Mouse (Mus musculus) MEL (cell line): ENCODE measurements around the gene Dnajc27. TPM values are rescaled to one million over a fixed set of nuclear protein-coding genes. Genes with fewer than 3 reads are reported as not detected.

Experiments used
- DNase-seq: peaks from one replicate; pipeline ENCODE4 v3.0.0; 2011; ENCODE audit warnings: low read depth, low spot score
- H3K27ac ChIP-seq: 2 replicates; pipeline ENCODE4 v1.5.1; 2012; ENCODE audit warnings: low read depth, mild to moderate bottlenecking, control low read depth, low read length, moderate library complexity; ENCODE audit not compliant: control insufficient read depth
- H3K27me3 ChIP-seq, 2 experiments: fragments of 150-350 bp in 1 of 2; sonication (generic) in 1 of 2; 2 replicates each; pipeline ENCODE4 v1.6.1; 2012; ENCODE audit warnings: low read length in 2 of 2, mild to moderate bottlenecking in 2 of 2, improper control_type of control experiment in 1 of 2, moderate library complexity in 1 of 2; ENCODE audit not compliant: insufficient read depth in 2 of 2, control insufficient read depth in 1 of 2
- H3K36me3 ChIP-seq, 2 experiments: 2 replicates each; pipeline ENCODE4 v1.6.1; 2012 to 2014; ENCODE audit warnings: low read length in 2 of 2, improper control_type of control experiment in 1 of 2, inconsistent platforms in 1 of 2, mild to moderate bottlenecking in 1 of 2; ENCODE audit not compliant: insufficient read depth in 2 of 2, control insufficient read depth in 1 of 2
- H3K4me1 ChIP-seq, 2 experiments: fragments of 150-350 bp in 1 of 2; sonication (generic) in 1 of 2; 2 replicates each; pipeline ENCODE4 v1.6.1; 2012; ENCODE audit warnings: low read length in 2 of 2, improper control_type of control experiment in 1 of 2, mild to moderate bottlenecking in 1 of 2; ENCODE audit not compliant: insufficient read depth in 2 of 2, control insufficient read depth in 1 of 2
- H3K4me3 ChIP-seq, 2 experiments: fragments of 150-350 bp in 1 of 2; sonication (generic) in 1 of 2; 2 replicates each; pipeline ENCODE4 v1.5.1; 2012; ENCODE audit warnings: low read depth in 2 of 2, low read length in 2 of 2, mild to moderate bottlenecking in 2 of 2, moderate library complexity in 2 of 2, control low read depth in 1 of 2, improper control_type of control experiment in 1 of 2; ENCODE audit not compliant: control insufficient read depth in 1 of 2, insufficient read depth in 1 of 2
- H3K79me2 ChIP-seq: 2 replicates; pipeline ENCODE4 v1.6.1; 2012; ENCODE audit warnings: mild to moderate bottlenecking, low read length, moderate library complexity; ENCODE audit not compliant: control insufficient read depth, poor library complexity, insufficient read depth
- H3K9ac ChIP-seq: 2 replicates; pipeline ENCODE4 v1.6.1; 2012; ENCODE audit warnings: low read depth, mild to moderate bottlenecking, control low read depth, low read length, moderate library complexity; ENCODE audit not compliant: control insufficient read depth, poor library complexity, severe bottlenecking
- H3K9me3 ChIP-seq: fragments of 150-350 bp; sonication (generic); replicated peaks from 2 replicates; pipeline ENCODE4 v1.6.1; 2012; ENCODE audit warnings: mild to moderate bottlenecking, low read length, improper control_type of control experiment, moderate library complexity; ENCODE audit not compliant: insufficient read depth
- BHLHE40 ChIP-seq: IDR thresholded peaks from 2 replicates; pipeline ENCODE4 v1.6.1; 2012; ENCODE audit warnings: low read depth, mild to moderate bottlenecking, inconsistent platforms, low read length, improper control_type of control experiment, borderline replicate concordance
- CHD1 ChIP-seq: IDR thresholded peaks from 2 replicates; pipeline ENCODE4 v1.6.1; 2012; ENCODE audit warnings: low read depth, mild to moderate bottlenecking, inconsistent platforms, low read length, improper control_type of control experiment
- CTCF ChIP-seq, 3 experiments: IDR thresholded peaks in 2 of 3; conservative IDR thresholded peaks in 1 of 3; 2 replicates each; pipeline ENCODE4 v1.5.1; 2011 to 2012; ENCODE audit warnings: low read length in 3 of 3, low read depth in 2 of 3, mild to moderate bottlenecking in 2 of 3, improper control_type of control experiment in 1 of 3, inconsistent platforms in 1 of 3, mixed read lengths in 1 of 3, moderate library complexity in 1 of 3; ENCODE audit not compliant: control insufficient read depth in 1 of 3, insufficient read depth in 1 of 3, poor library complexity in 1 of 3, severe bottlenecking in 1 of 3
- EP300 ChIP-seq, 2 experiments: IDR thresholded peaks; 2 replicates each; pipeline ENCODE4 v1.6.1; 2011; ENCODE audit warnings: improper control_type of control experiment in 2 of 2, low read length in 2 of 2, low read depth in 1 of 2, mild to moderate bottlenecking in 1 of 2
- ETS1 ChIP-seq: IDR thresholded peaks from 2 replicates; pipeline ENCODE4 v1.6.1; 2012; ENCODE audit warnings: low read depth, mild to moderate bottlenecking, inconsistent platforms, low read length, improper control_type of control experiment, moderate library complexity
- GABPA ChIP-seq: IDR thresholded peaks from 2 replicates; pipeline ENCODE4 v1.6.1; 2012; ENCODE audit warnings: low read depth, mild to moderate bottlenecking, inconsistent platforms, low read length, improper control_type of control experiment, moderate library complexity
- GATA1 ChIP-seq: IDR thresholded peaks from 2 replicates; pipeline ENCODE4 v1.6.1; 2011; ENCODE audit warnings: low read depth, low read length, improper control_type of control experiment
- JUND ChIP-seq: IDR thresholded peaks from 2 replicates; pipeline ENCODE4 v1.6.1; 2011; ENCODE audit warnings: low read depth, mild to moderate bottlenecking, improper control_type of control experiment, low read length
- MAZ ChIP-seq: IDR thresholded peaks from 2 replicates; pipeline ENCODE4 v1.6.1; 2012; ENCODE audit warnings: low read depth, mild to moderate bottlenecking, inconsistent platforms, low read length, improper control_type of control experiment
- MEF2A ChIP-seq: IDR thresholded peaks from 2 replicates; pipeline ENCODE4 v1.6.1; 2014; ENCODE audit warnings: low read depth, mild to moderate bottlenecking, inconsistent platforms, low read length, improper control_type of control experiment; ENCODE audit not compliant: poor library complexity, insufficient replicate concordance, severe bottlenecking; ENCODE audit errors: extremely low read depth
- MYB ChIP-seq: IDR thresholded peaks from 2 replicates; pipeline ENCODE4 v1.6.1; 2011; ENCODE audit warnings: mild to moderate bottlenecking, low read depth, low read length, improper control_type of control experiment
- MYC ChIP-seq: IDR thresholded peaks from 2 replicates; pipeline ENCODE4 v1.6.1; 2011; ENCODE audit warnings: low read depth, mild to moderate bottlenecking, low read length, improper control_type of control experiment, moderate library complexity
- POLR2A ChIP-seq, 2 experiments: IDR thresholded peaks; 2 replicates each; pipeline ENCODE4 v1.6.1; 2011 to 2012; ENCODE audit warnings: low read length in 2 of 2, mild to moderate bottlenecking in 2 of 2, control low read depth in 1 of 2, improper control_type of control experiment in 1 of 2, low read depth in 1 of 2, moderate library complexity in 1 of 2; ENCODE audit not compliant: control insufficient read depth in 1 of 2, insufficient read depth in 1 of 2, poor library complexity in 1 of 2
- POLR2AphosphoS2 ChIP-seq: IDR thresholded peaks from 2 replicates; pipeline ENCODE4 v1.6.1; 2011; ENCODE audit warnings: low read length, improper control_type of control experiment
- POLR2AphosphoS5 ChIP-seq: IDR thresholded peaks from 2 replicates; pipeline ENCODE4 v1.6.1; 2012; ENCODE audit warnings: low read depth, borderline replicate concordance, mild to moderate bottlenecking, inconsistent platforms, low read length, moderate library complexity, mixed read lengths
- RAD21 ChIP-seq: IDR thresholded peaks from 2 replicates; pipeline ENCODE4 v1.6.1; 2011; ENCODE audit warnings: mild to moderate bottlenecking, low read depth, low read length, improper control_type of control experiment
- RCOR1 ChIP-seq: IDR thresholded peaks from 2 replicates; pipeline ENCODE4 v1.6.1; 2012; ENCODE audit warnings: low read depth, mild to moderate bottlenecking, inconsistent platforms, low read length, improper control_type of control experiment
- SIN3A ChIP-seq: IDR thresholded peaks from 2 replicates; pipeline ENCODE4 v1.6.1; 2012; ENCODE audit warnings: low read length, improper control_type of control experiment, inconsistent platforms
- SMC3 ChIP-seq: IDR thresholded peaks from 2 replicates; pipeline ENCODE4 v1.6.1; 2011; ENCODE audit warnings: low read depth, low read length, improper control_type of control experiment
- TAL1 ChIP-seq: IDR thresholded peaks from 2 replicates; pipeline ENCODE4 v1.6.1; 2012; ENCODE audit warnings: mild to moderate bottlenecking, inconsistent platforms, low read length, moderate library complexity, mixed read lengths
- TBP ChIP-seq: IDR thresholded peaks from 2 replicates; pipeline ENCODE4 v1.8.0; 2011; ENCODE audit warnings: low read depth, low read length, improper control_type of control experiment
- ZKSCAN1 ChIP-seq: IDR thresholded peaks from 2 replicates; pipeline ENCODE4 v1.6.1; 2012; ENCODE audit warnings: low read depth, mild to moderate bottlenecking, inconsistent platforms, low read length, improper control_type of control experiment, moderate library complexity
- ZMIZ1 ChIP-seq: IDR thresholded peaks from 2 replicates; pipeline ENCODE4 v1.6.1; 2012; ENCODE audit warnings: low read depth, mild to moderate bottlenecking, inconsistent platforms, low read length, improper control_type of control experiment, moderate library complexity
- ZNF384 ChIP-seq: IDR thresholded peaks from 2 replicates; pipeline ENCODE4 v1.6.1; 2012; ENCODE audit warnings: low read depth, mild to moderate bottlenecking, inconsistent platforms, low read length, improper control_type of control experiment
- polyA plus RNA-seq, 2 experiments: library from polyadenylated mRNA; stranded (reverse) in 1 of 2; unstranded in 1 of 2; fragments of >175 nt in 1 of 2; fragments of >200 nt in 1 of 2; gene quantifications; 2 replicates each; pipeline versions ENCODE4 v1.2.1 to v1.2.4; 2012; ENCODE audit warnings: low replicate concordance in 2 of 2, low read depth in 1 of 2; ENCODE audit not compliant: insufficient read length in 2 of 2, insufficient read depth in 1 of 2, missing spikeins in 1 of 2
- total RNA-seq: library from RNA; depleted of rRNA; stranded (reverse); fragments of 300-350 nt; gene quantifications from 2 replicates; pipeline ENCODE4 v1.2.3, GENCODE M21; 2012

The Dnajc27 gene
- total and polyA plus RNA-seq, 3 experiments, result 7.9 to 9.7 TPM; not detected in 1

GRCm38 (mm10) chr12:4036157-4036556 is 46.2 kb upstream of the Dnajc27 start:
- DNase-seq, result no peak
- Histone ChIP-seq H3K27ac (no peak overlapping the region), H3K27me3 (peaks cover 2 to 4% of the 10 kb centered on the region in 2 experiments; a peak in 3 of 4 replicates), H3K4me3 (no peak overlapping the region), H3K36me3 (no peaks in the 10 kb centered on the region), H3K79me2 (no peaks in the 10 kb centered on the region; the same call in 1 of the 2 replicates), H3K9me3 (no peaks in the 10 kb centered on the region), H3K4me1 (peaks cover 0 to 5% of the 10 kb centered on the region in 2 experiments; a peak in 2 of 4 replicates), H3K9ac (no peak overlapping the region)
- TF ChIP-seq BHLHE40 (no peak), MEF2A (no peak), JUND (no peak), MAZ (no peak), GATA1 (no peak), RCOR1 (no peak), ETS1 (no peak), CHD1 (no peak), EP300 (IDR thresholded peaks at IDR 0.05; ENCODE audit: low read depth in 1 of 2, low read length in 2 of 2) (no peak), POLR2A (IDR thresholded peaks at IDR 0.05; ENCODE audit: control insufficient read depth in 1 of 2, insufficient read depth in 1 of 2, low read depth in 1 of 2, low read length in 2 of 2, poor library complexity in 1 of 2) (no peak), ZKSCAN1 (no peak), MYC (no peak), TBP (no peak), POLR2AphosphoS2 (no peak)

GRCm38 (mm10) chr12:4037511-4037910 is 44.9 kb upstream of the Dnajc27 start:
- Histone ChIP-seq H3K36me3 (no peaks in the 10 kb centered on the region), H3K4me1 (peaks cover 0 to 5% of the 10 kb centered on the region in 2 experiments; a peak in 2 of 4 replicates), H3K27me3 (peaks cover 2 to 4% of the 10 kb centered on the region in 2 experiments; a peak in 3 of 4 replicates), H3K9me3 (no peaks in the 10 kb centered on the region), H3K4me3 (no peak overlapping the region), H3K27ac (no peak overlapping the region), H3K79me2 (no peaks in the 10 kb centered on the region; the same call in 1 of the 2 replicates), H3K9ac (no peak overlapping the region)
- TF ChIP-seq GABPA, result no peak
- TF ChIP-seq POLR2AphosphoS2, result no peak
- no peak for TF ChIP-seq POLR2AphosphoS5
- TF ChIP-seq ZMIZ1, result no peak
- TF ChIP-seq TAL1, result no peak
- TF ChIP-seq SIN3A, result no peak
- TF ChIP-seq CHD1, result no peak
- no peak for TF ChIP-seq CTCF (IDR thresholded peaks at IDR 0.05 in 2 of 3, conservative IDR thresholded peaks at IDR 0.05 in 1 of 3; ENCODE audit: control insufficient read depth in 1 of 3, insufficient read depth in 1 of 3, low read depth in 2 of 3, low read length in 3 of 3, poor library complexity in 1 of 3, severe bottlenecking in 1 of 3)
- no peak for TF ChIP-seq RCOR1
- no peak for TF ChIP-seq ZNF384
- no peak for TF ChIP-seq MYB
- no peak for TF ChIP-seq MEF2A
- no peak for TF ChIP-seq MAZ
- no peak for TF ChIP-seq RAD21
- no peak for TF ChIP-seq SMC3
- DNase-seq, result no peak
